Mouse (Mus musculus) heart, adult 2 months (tissue): ENCODE data around the gene 1700123O20Rik. TPM values are rescaled to one million over a fixed set of nuclear protein-coding genes. Genes with fewer than 3 reads are reported as not detected.

Experiments
- DNase-seq, 2 experiments: peaks; one replicate each; pipeline ENCODE4 v3.0.0; 2021
- H3K27ac ChIP-seq: fragments of 200-600 bp; 2 replicates; pipeline ENCODE4 v1.8.1; 2022
- H3K27me3 ChIP-seq: fragments of 200-500 bp; 2 replicates; pipeline ENCODE4 v1.6.1; 2012; ENCODE audit warnings: mild to moderate bottlenecking, low read length, inconsistent platforms, mixed read lengths; ENCODE audit not compliant: control insufficient read depth, insufficient read depth
- H3K36me3 ChIP-seq: fragments of 200-500 bp; 2 replicates; pipeline ENCODE4 v1.6.1; 2012; ENCODE audit warnings: low read length, inconsistent platforms; ENCODE audit not compliant: control insufficient read depth, insufficient read depth
- H3K4me1 ChIP-seq: fragments of 200-500 bp; 2 replicates; pipeline ENCODE4 v1.6.1; 2011; ENCODE audit warnings: low read length; ENCODE audit not compliant: control insufficient read depth, insufficient read depth
- H3K4me3 ChIP-seq: fragments of 200-600 bp; 2 replicates; pipeline ENCODE4 v1.8.1; 2022
- H3K79me2 ChIP-seq: fragments of 200-500 bp; replicated peaks from 2 replicates; pipeline ENCODE4 v1.6.1; 2012; ENCODE audit warnings: mild to moderate bottlenecking, inconsistent platforms, low read length, moderate library complexity, mixed read lengths; ENCODE audit not compliant: control insufficient read depth, insufficient read depth
- H3K9ac ChIP-seq: fragments of 200-500 bp; 2 replicates; pipeline ENCODE4 v1.6.1; 2012; ENCODE audit warnings: low read depth, mild to moderate bottlenecking, control low read depth, inconsistent platforms, low read length, mixed read lengths
- CTCF ChIP-seq: fragments of 200-600 bp; IDR thresholded peaks from 2 replicates; pipeline ENCODE4 v1.8.1; 2022; ENCODE audit warnings: antibody characterized with exemption, mild to moderate bottlenecking, moderate library complexity
- EP300 ChIP-seq: fragments of 200-500 bp; IDR thresholded peaks from 2 replicates; pipeline ENCODE4 v1.6.1; 2011; ENCODE audit warnings: low read depth, low read length, control low read depth; ENCODE audit not compliant: insufficient read depth
- POLR2A ChIP-seq: fragments of 200-500 bp; IDR thresholded peaks from 2 replicates; pipeline ENCODE4 v1.6.1; 2011; ENCODE audit warnings: mild to moderate bottlenecking, low read depth, low read length, control low read depth; ENCODE audit not compliant: insufficient read depth
- WGBS: fragments of 180-500 bp; shearing (Covaris S2); methylation state at CpG from one replicate; pipeline ENCODE4 v1.1.7; 2018; 5-methylcytosine and 5-hydroxymethylcytosine counted together
- intact Hi-C: fragments of 180-260 bp; cut with DNase I; formaldehyde crosslinking; loops from one replicate; pipeline ENCODE4 v1.15.1; 2025
- polyA plus RNA-seq: library from polyadenylated mRNA; depleted of rRNA; stranded (reverse); fragments of >200 nt; gene quantifications from 2 replicates; pipeline ENCODE4 v1.2.3, GENCODE M21; 2012
- total RNA-seq, 2 experiments: library from RNA; stranded (reverse); gene quantifications; 2 replicates each; pipeline ENCODE4 v1.2.3; 2021

Gene 1700123O20Rik
- total and polyA plus RNA-seq, 3 experiments: 12.5 to 18.2 (median 13.3) TPM

- H3K79me2 ChIP-seq: peaks cover 7% of the 10 kb centered on the region
- intact Hi-C loops: loop anchor here (5.0 to 10.0 kb wide), 4 partner anchors 33 to 431 kb away; partner anchors contain the start of genes 4931414P19Rik, Abhd4, Dad1 and Ngdn
Measured at GRCm38 (mm10) chr14:54685471-54685870, 545 bp upstream of the 1700123O20Rik start.

GRCm38 (mm10) chr14:54686522-54687143 is 617 bp downstream of the 1700123O20Rik start, which contains the start of gene Acin1:
Acin1 (minus strand) TSS chr14:54686931.
- Histone ChIP-seq H3K4me1 (peaks cover 2% of the 10 kb centered on the region; the same call in 1 of the 2 replicates), H3K9ac (peak within 1 kb of the TSS; percentile 80), H3K27ac (peak within 1 kb of the TSS; percentile 99), H3K27me3 (no peaks in the 10 kb centered on the region), H3K36me3 (peaks cover 26% of the 10 kb centered on the region), H3K4me3 (peak within 1 kb of the TSS; percentile 86), H3K79me2 (peaks cover 7% of the 10 kb centered on the region)
- peak; percentile 100 for DNase-seq
- peak; percentile 96 for TF ChIP-seq POLR2A
- no peak for TF ChIP-seq CTCF
- 0 out of 2 replicates have a peak, but pooled peaks have one; percentile 27 for TF ChIP-seq EP300
- intact Hi-C loops: loop anchor here (5.0 to 10.0 kb wide), 4 partner anchors 34 to 432 kb away; partner anchors contain the start of genes 4931414P19Rik, Abhd4, Dad1 and Ngdn
- under 1% methylated on average over 44 of the region's 44 CpGs for WGBS

More at GRCm38 (mm10) chr14:54685471-54685870, 545 bp upstream of the 1700123O20Rik start:
- WGBS: 4% methylated on average over 8 of the region's 8 CpGs
- TF ChIP-seq POLR2A (no peak), EP300 (no peak)
- Histone ChIP-seq H3K9ac (peak overlapping the region; percentile 80), H3K4me1 (peaks cover 2% of the 10 kb centered on the region; the same call in 1 of the 2 replicates), H3K27ac (peak overlapping the region; percentile 99), H3K36me3 (peaks cover 26% of the 10 kb centered on the region), H3K27me3 (no peaks in the 10 kb centered on the region), H3K4me3 (peak overlapping the region; percentile 86)
- DNase-seq: no peak

- TF ChIP-seq CTCF (no peak), EP300 (no peak), POLR2A (no peak)
- Histone ChIP-seq H3K27ac (peak overlapping the region; percentile 99), H3K79me2 (peaks cover 5% of the 10 kb centered on the region), H3K27me3 (no peaks in the 10 kb centered on the region), H3K4me3 (peak overlapping the region; percentile 86), H3K4me1 (peaks cover 2% of the 10 kb centered on the region; the same call in 1 of the 2 replicates), H3K9ac (peak overlapping the region; percentile 76), H3K36me3 (peaks cover 24% of the 10 kb centered on the region)
- DNase-seq: no peak
- 3% methylated on average over 8 of the region's 8 CpGs for WGBS
- intact Hi-C loops: loop anchor here (5.0 to 10.0 kb wide), 4 partner anchors 35 to 432 kb away; partner anchors contain the start of genes 4931414P19Rik, Abhd4, Dad1 and Ngdn
Measured at GRCm38 (mm10) chr14:54687251-54687650, 1.2 kb downstream of the 1700123O20Rik start.

- Histone ChIP-seq H3K79me2 (no peaks in the 10 kb centered on the region), H3K36me3 (no peaks in the 10 kb centered on the region), H3K27me3 (no peaks in the 10 kb centered on the region), H3K4me1 (no peaks in the 10 kb centered on the region), H3K27ac (no peak overlapping the region), H3K4me3 (no peak overlapping the region), H3K9ac (no peak overlapping the region)
- 61% methylated on average over 6 of the region's 6 CpGs for WGBS
- no peak for DNase-seq
- intact Hi-C loops: no loop called here
- TF ChIP-seq CTCF (no peak), EP300 (no peak), POLR2A (no peak)
Measured at GRCm38 (mm10) chr14:54695042-54695441, 9.0 kb downstream of the 1700123O20Rik start.

GRCm38 (mm10) chr14:54696752-54697151 is 10.7 kb downstream of the 1700123O20Rik start:
- no peaks in the 10 kb centered on the region for H3K79me2 ChIP-seq
- H3K27ac ChIP-seq: no peak overlapping the region
- H3K4me1 ChIP-seq: peaks cover 1% of the 10 kb centered on the region; the same call in 1 of the 2 replicates
- H3K27me3 ChIP-seq: no peaks in the 10 kb centered on the region
- no peaks in the 10 kb centered on the region for H3K36me3 ChIP-seq
- intact Hi-C loops: no loop called here
- DNase-seq: no peak
- TF ChIP-seq POLR2A: no peak
- no peak overlapping the region for H3K4me3 ChIP-seq
- 89% methylated on average over 4 of the region's 4 CpGs for WGBS
- H3K9ac ChIP-seq: no peak overlapping the region

- DNase-seq: no peak
- WGBS: 70% methylated on average over 4 of the region's 4 CpGs
- no peak within 1 kb of the TSS for H3K4me3 ChIP-seq
- H3K4me1 ChIP-seq: peaks cover 1% of the 10 kb centered on the region; the same call in 1 of the 2 replicates
- no peaks in the 10 kb centered on the region for H3K79me2 ChIP-seq
- H3K27ac ChIP-seq: no peak within 1 kb of the TSS
- H3K27me3 ChIP-seq: no peaks in the 10 kb centered on the region
- no peaks in the 10 kb centered on the region for H3K36me3 ChIP-seq
- intact Hi-C loops: no loop called here
- TF ChIP-seq POLR2A (no peak), EP300 (no peak), CTCF (no peak)
- H3K9ac ChIP-seq: no peak within 1 kb of the TSS
Measured at GRCm38 (mm10) chr14:54698733-54699132, 12.7 kb downstream of the 1700123O20Rik start, which contains the start of gene Gm29776. Gm29776 (minus strand) TSS chr14:54698833.
